Mouse (Mus musculus) liver, embryonic 12.5 days (tissue): Measurements from ENCODE around the gene Ankrd17. TPM values are rescaled to one million over a fixed set of nuclear protein-coding genes. Genes with fewer than 3 reads are reported as not detected.

ENCODE experiments used
- ATAC-seq: fragments of 200-750 bp; cut with Nextera tagmentation; 2 replicates; pipeline ENCODE4 v1.8.0; 2017; ENCODE audit warnings: moderate number of reproducible peaks, mild to moderate bottlenecking, moderate library complexity
- H3K27ac ChIP-seq: fragments of 300-500 bp; sonication (generic); 2 replicates; pipeline ENCODE4 v1.5.1; 2016; ENCODE audit warnings: mild to moderate bottlenecking
- H3K27me3 ChIP-seq: fragments of 300-500 bp; sonication (generic); replicated peaks from 2 replicates; pipeline ENCODE4 v1.6.1; 2016; ENCODE audit warnings: mild to moderate bottlenecking, moderate library complexity
- H3K36me3 ChIP-seq: fragments of 300-500 bp; sonication (generic); 2 replicates; pipeline ENCODE4 v1.6.1; 2016; ENCODE audit warnings: mild to moderate bottlenecking, moderate library complexity
- H3K4me1 ChIP-seq: fragments of 300-500 bp; sonication (generic); 2 replicates; pipeline ENCODE4 v1.6.1; 2016
- H3K4me2 ChIP-seq: fragments of 300-500 bp; sonication (generic); 2 replicates; pipeline ENCODE4 v1.6.1; 2016; ENCODE audit warnings: mild to moderate bottlenecking, moderate library complexity
- H3K4me3 ChIP-seq: fragments of 300-500 bp; sonication (generic); 2 replicates; pipeline ENCODE4 v1.5.1; 2016; ENCODE audit warnings: mild to moderate bottlenecking, moderate library complexity
- H3K9ac ChIP-seq: fragments of 300-500 bp; sonication (generic); 2 replicates; pipeline ENCODE4 v1.6.1; 2016; ENCODE audit warnings: mild to moderate bottlenecking, moderate library complexity
- H3K9me3 ChIP-seq: fragments of 300-500 bp; sonication (generic); replicated peaks from 2 replicates; pipeline ENCODE4 v1.6.1; 2016; ENCODE audit warnings: mild to moderate bottlenecking, moderate library complexity
- WGBS: fragments of 180-500 bp; shearing (Covaris S2); methylation state at CpG from one replicate; pipeline ENCODE4 v1.1.7; 2016; ENCODE audit not compliant: insufficient replicate concordance; 5-methylcytosine and 5-hydroxymethylcytosine counted together
- polyA plus RNA-seq: library from polyadenylated mRNA; unstranded; fragments of >200 nt; fragmentation: Nextera tagmentation; extraction: Ambion mirVana; gene quantifications from 2 replicates; pipeline ENCODE4 v1.2.1, GENCODE M21; 2016

The Ankrd17 gene
- polyA plus RNA-seq, 1 experiment from 2014 or later = 16.3 TPM

DNA sequence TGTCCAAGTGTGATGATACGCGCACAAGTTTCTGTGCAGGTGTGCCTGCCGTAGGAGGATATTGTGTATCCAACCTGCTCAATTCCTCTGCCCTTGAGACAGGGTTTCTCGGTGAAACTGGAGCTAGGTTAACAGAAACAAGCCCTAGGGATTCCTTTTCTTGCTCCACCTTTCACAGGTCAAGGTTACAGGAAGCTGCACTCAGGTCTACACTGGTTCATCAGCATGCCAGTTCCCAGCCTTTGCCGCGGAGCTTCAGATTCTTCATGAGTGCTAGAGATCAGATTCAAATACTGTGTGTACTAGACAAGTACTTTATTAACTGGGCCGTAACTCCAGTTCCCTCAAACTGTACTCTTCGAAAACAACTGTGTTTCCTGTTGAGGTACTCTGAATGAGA, 131.2 kb downstream of the Ankrd17 start:
- ATAC-seq = no peak
- no peak overlapping the region for H3K9ac ChIP-seq
- no peaks in the 10 kb centered on the region for H3K27me3 ChIP-seq
- no peak overlapping the region for H3K4me3 ChIP-seq
- H3K27ac ChIP-seq = no peak overlapping the region
- no peaks in the 10 kb centered on the region for H3K4me1 ChIP-seq
- H3K36me3 ChIP-seq = peaks cover 92% of the 10 kb centered on the region
- no peak overlapping the region for H3K4me2 ChIP-seq
- WGBS = 94% methylated on average over 8 of the region's 8 CpGs
- H3K9me3 ChIP-seq = no peaks in the 10 kb centered on the region

DNA sequence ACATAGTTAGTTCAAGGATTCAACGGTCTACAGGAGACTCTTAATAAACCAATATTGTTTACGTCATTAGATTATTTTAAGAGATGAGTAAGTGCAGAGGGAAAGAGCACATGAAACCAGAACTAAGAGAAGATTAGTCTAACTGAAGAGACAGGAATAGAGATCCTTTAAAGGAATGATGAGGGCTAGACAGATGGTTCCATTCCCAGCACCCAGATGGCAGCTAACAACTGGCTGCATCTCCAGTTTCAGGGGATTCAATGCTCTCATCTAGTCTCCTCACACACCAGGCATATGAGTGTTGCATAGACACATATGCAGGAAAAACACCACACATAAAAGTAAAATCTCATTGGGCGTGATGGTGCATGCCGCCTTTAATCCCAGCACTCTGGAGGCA, 133.1 kb downstream of the Ankrd17 start:
- WGBS = 87% methylated on average over 4 of the region's 4 CpGs
- no peak overlapping the region for H3K4me3 ChIP-seq
- H3K27ac ChIP-seq = no peak overlapping the region
- no peak overlapping the region for H3K9ac ChIP-seq
- H3K9me3 ChIP-seq = no peaks in the 10 kb centered on the region
- peaks cover 94% of the 10 kb centered on the region for H3K36me3 ChIP-seq
- no peaks in the 10 kb centered on the region for H3K4me1 ChIP-seq
- no peaks in the 10 kb centered on the region for H3K27me3 ChIP-seq
- ATAC-seq = no peak
- no peak overlapping the region for H3K4me2 ChIP-seq

DNA sequence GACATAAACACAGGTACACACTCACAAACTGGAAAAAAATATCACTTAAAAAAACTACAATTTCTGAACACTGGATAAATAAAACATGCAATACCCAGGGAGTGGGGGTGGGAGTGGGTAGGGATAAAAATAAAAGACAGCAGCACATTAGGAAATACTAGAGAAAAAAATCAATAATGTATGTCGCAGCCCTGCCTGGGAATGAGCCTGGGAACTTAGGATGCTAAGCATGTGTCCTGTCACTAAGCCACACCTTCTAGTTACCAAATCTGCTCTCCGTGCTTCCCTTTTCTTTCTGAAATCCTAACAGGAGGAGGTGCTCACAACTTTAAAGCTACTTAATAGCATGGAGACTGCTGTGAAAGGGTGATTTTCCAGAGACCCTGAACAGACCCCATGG, 136.6 kb downstream of the Ankrd17 start:
- 87% methylated on average over 2 of the region's 2 CpGs for WGBS
- Histone ChIP-seq H3K27ac (no peak overlapping the region), H3K36me3 (peaks cover 83% of the 10 kb centered on the region)

GRCm38 (mm10) chr5:90226696-90227095, 139.7 kb downstream of the Ankrd17 start:
- H3K9ac ChIP-seq = no peak overlapping the region
- peaks cover 25% of the 10 kb centered on the region for H3K4me1 ChIP-seq
- 86% methylated on average over 3 of the region's 3 CpGs for WGBS
- H3K4me3 ChIP-seq = no peak overlapping the region
- no peaks in the 10 kb centered on the region for H3K9me3 ChIP-seq
- peaks cover 57% of the 10 kb centered on the region for H3K36me3 ChIP-seq
- no peak overlapping the region for H3K27ac ChIP-seq
- H3K4me2 ChIP-seq = no peak overlapping the region
- no peaks in the 10 kb centered on the region for H3K27me3 ChIP-seq
- no peak for ATAC-seq

More for the DNA sequence above, 136.6 kb downstream of the Ankrd17 start:
- H3K4me1 ChIP-seq = peaks cover 10% of the 10 kb centered on the region
- H3K9ac ChIP-seq = no peak overlapping the region
- no peaks in the 10 kb centered on the region for H3K27me3 ChIP-seq
- ATAC-seq = no peak
- H3K4me3 ChIP-seq = no peak overlapping the region
- no peaks in the 10 kb centered on the region for H3K9me3 ChIP-seq
- no peak overlapping the region for H3K4me2 ChIP-seq

DNA sequence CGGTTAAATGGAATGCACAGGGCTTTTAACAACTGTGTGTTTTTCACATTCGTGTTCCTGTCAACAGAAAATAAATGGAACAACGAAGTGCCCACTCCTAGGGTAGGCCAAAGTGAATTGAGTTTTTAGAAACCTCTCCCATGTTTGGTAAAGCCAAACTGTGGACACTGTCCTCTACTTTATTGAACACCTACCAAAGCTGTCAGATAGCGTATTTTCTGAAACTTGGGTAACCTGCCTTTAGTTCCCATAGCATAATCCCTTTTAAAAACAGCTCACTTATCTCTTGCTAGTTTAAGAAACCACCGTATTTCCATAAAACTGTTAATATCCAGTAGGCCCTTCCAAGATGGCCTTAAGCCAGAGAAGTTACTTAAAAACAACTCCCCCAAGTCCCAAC, 141.6 kb downstream of the Ankrd17 start:
- Histone ChIP-seq H3K9ac (peak overlapping the region; percentile 68), H3K4me1 (peaks cover 25% of the 10 kb centered on the region), H3K4me2 (peak overlapping the region; percentile 82), H3K27me3 (no peaks in the 10 kb centered on the region), H3K4me3 (peak overlapping the region; percentile 76), H3K27ac (peak overlapping the region; percentile 98), H3K36me3 (peaks cover 52% of the 10 kb centered on the region), H3K9me3 (no peaks in the 10 kb centered on the region)
- no peak for ATAC-seq
- 72% methylated on average over 5 of the region's 5 CpGs for WGBS

- Histone ChIP-seq H3K36me3 (peaks cover 50% of the 10 kb centered on the region), H3K27me3 (no peaks in the 10 kb centered on the region), H3K4me3 (peak within 1 kb of the TSS; percentile 76), H3K9me3 (no peaks in the 10 kb centered on the region), H3K4me2 (peak within 1 kb of the TSS; percentile 82), H3K9ac (peak within 1 kb of the TSS; percentile 86), H3K27ac (peak within 1 kb of the TSS; percentile 98), H3K4me1 (peaks cover 25% of the 10 kb centered on the region)
- WGBS = under 1% methylated on average over 62 of the region's 62 CpGs
- ATAC-seq = peak; percentile 98
Observed at GRCm38 (mm10) chr5:90223534-90224381, 142.6 kb downstream of the Ankrd17 start, which contains the start of gene Cox18. Gene Cox18, minus strand, starts transcription at chr5:90224001.

DNA sequence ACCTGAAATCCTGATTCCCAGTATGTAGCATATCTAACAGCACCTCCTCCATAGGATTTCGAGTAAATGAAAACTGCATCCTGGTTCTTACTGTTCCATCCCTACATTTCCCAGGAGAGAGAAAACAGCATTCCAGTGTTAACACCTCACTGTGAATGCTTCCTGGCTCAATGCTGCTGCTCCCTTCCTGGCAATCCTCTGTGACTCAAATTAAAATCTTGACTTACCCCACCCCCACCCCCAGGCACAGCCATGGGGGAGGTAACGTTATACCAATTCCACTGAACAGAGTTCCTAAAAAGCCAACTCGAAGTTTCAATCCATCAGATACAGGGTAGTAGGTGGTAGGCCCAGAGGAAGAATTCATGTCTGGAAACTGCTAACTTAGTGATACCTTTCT, 143.4 kb downstream of the Ankrd17 start:
- 23% methylated on average over 3 of the region's 3 CpGs for WGBS
- peak overlapping the region; percentile 86 for H3K9ac ChIP-seq
- peaks cover 25% of the 10 kb centered on the region for H3K4me1 ChIP-seq
- no peak for ATAC-seq
- peak overlapping the region; percentile 98 for H3K27ac ChIP-seq
- H3K4me2 ChIP-seq = peak overlapping the region; percentile 82
- H3K36me3 ChIP-seq = peaks cover 51% of the 10 kb centered on the region
- H3K27me3 ChIP-seq = no peaks in the 10 kb centered on the region
- no peaks in the 10 kb centered on the region for H3K9me3 ChIP-seq
- H3K4me3 ChIP-seq = peak overlapping the region; percentile 76

GRCm38 (mm10) chr5:90217791-90218190, 148.6 kb downstream of the Ankrd17 start:
- Histone ChIP-seq H3K36me3 (peaks cover 71% of the 10 kb centered on the region), H3K27ac (no peak overlapping the region), H3K27me3 (no peaks in the 10 kb centered on the region), H3K4me1 (peaks cover 7% of the 10 kb centered on the region), H3K4me3 (no peak overlapping the region), H3K9ac (no peak overlapping the region), H3K4me2 (no peak overlapping the region), H3K9me3 (no peaks in the 10 kb centered on the region)
- no peak for ATAC-seq
- 80% methylated on average over 3 of the region's 3 CpGs for WGBS

GRCm38 (mm10) chr5:90217226-90217625, 149.2 kb downstream of the Ankrd17 start:
- no peak for ATAC-seq
- H3K27me3 ChIP-seq = no peaks in the 10 kb centered on the region
- H3K27ac ChIP-seq = no peak overlapping the region
- no peak overlapping the region for H3K4me3 ChIP-seq
- WGBS = 84% methylated on average over 12 of the region's 12 CpGs
- no peak overlapping the region for H3K4me2 ChIP-seq
- no peaks in the 10 kb centered on the region for H3K9me3 ChIP-seq
- H3K9ac ChIP-seq = no peak overlapping the region
- H3K36me3 ChIP-seq = peaks cover 71% of the 10 kb centered on the region
- 0 out of 2 replicates have a peak, but pooled peaks cover under 1% of the 10 kb centered on the region for H3K4me1 ChIP-seq

GRCm38 (mm10) chr5:90213356-90213755, 153.0 kb downstream of the Ankrd17 start:
- WGBS = 89% methylated on average over 12 of the region's 12 CpGs
- H3K4me2 ChIP-seq = no peak overlapping the region
- no peak overlapping the region for H3K9ac ChIP-seq
- no peaks in the 10 kb centered on the region for H3K9me3 ChIP-seq
- no peaks in the 10 kb centered on the region for H3K4me1 ChIP-seq
- no peak for ATAC-seq
- no peaks in the 10 kb centered on the region for H3K27me3 ChIP-seq
- H3K27ac ChIP-seq = no peak overlapping the region
- peaks cover 44% of the 10 kb centered on the region for H3K36me3 ChIP-seq
- H3K4me3 ChIP-seq = no peak overlapping the region

DNA sequence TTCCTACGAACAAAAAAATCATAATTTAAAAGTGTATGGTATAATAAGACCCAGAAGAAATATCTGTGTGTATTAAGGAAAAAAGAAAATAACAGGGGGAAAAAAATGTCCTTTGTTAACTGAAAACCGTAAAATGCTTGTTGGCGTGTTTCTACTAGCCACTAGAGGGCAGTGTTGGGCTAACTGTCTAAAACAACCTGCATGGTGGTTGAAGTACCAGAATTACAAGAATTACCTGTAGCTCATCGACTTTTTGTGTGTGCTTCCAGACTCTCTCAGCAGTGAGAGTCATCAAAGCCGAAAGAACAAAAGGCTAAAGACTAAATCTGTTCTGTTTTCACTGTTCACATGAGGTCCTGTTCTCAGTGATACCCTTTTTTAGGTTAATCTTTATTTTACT, 163.2 kb downstream of the Ankrd17 start:
- H3K4me2 ChIP-seq = no peak overlapping the region
- H3K4me1 ChIP-seq = no peaks in the 10 kb centered on the region
- no peak overlapping the region for H3K4me3 ChIP-seq
- H3K27me3 ChIP-seq = peaks cover 6% of the 10 kb centered on the region
- H3K27ac ChIP-seq = no peak overlapping the region
- no peak overlapping the region for H3K9ac ChIP-seq
- H3K9me3 ChIP-seq = no peaks in the 10 kb centered on the region
- ATAC-seq = no peak
- H3K36me3 ChIP-seq = no peaks in the 10 kb centered on the region
- WGBS = 11% methylated on average over 5 of the region's 5 CpGs

DNA sequence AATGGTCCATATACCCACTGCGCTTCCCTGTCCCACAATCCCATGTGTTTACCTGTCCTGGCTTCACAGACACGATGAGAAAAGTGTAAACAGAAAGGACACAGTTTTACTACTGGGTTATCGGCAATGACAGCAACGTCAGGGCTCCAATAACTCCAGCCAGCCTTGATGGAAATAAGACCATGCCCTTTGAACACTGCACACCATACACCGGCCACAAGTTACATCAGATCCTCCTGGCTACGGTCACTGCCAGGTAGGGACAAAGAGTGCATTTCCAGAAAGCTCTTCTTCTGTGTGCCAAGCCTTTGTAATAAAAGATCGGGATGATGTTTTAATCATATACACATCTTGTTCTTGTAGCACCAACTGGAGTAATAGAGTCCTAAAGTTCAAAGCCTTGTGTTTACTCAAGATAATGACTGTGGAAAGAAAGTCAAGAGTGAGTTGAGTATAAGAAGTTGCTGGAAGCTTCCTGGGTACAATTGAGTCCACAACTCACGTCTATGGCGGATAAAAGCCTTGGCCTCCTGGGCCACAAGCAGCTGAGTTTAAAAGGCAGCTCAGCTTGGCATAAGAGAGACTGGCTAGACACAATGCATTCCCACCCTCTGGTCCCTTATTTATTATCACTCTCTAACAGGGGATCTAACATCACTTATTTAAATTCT, 163.8 kb downstream of the Ankrd17 start:
- Histone ChIP-seq H3K4me2 (no peak overlapping the region), H3K36me3 (no peaks in the 10 kb centered on the region), H3K27ac (no peak overlapping the region), H3K9ac (no peak overlapping the region), H3K4me1 (no peaks in the 10 kb centered on the region), H3K9me3 (no peaks in the 10 kb centered on the region), H3K27me3 (peaks cover 6% of the 10 kb centered on the region), H3K4me3 (no peak overlapping the region)
- ATAC-seq = no peak
- 67% methylated on average over 9 of the region's 9 CpGs for WGBS
